Mouse (Mus musculus): ENCODE data around the gene Steap2.

Gene Steap2

DNA sequence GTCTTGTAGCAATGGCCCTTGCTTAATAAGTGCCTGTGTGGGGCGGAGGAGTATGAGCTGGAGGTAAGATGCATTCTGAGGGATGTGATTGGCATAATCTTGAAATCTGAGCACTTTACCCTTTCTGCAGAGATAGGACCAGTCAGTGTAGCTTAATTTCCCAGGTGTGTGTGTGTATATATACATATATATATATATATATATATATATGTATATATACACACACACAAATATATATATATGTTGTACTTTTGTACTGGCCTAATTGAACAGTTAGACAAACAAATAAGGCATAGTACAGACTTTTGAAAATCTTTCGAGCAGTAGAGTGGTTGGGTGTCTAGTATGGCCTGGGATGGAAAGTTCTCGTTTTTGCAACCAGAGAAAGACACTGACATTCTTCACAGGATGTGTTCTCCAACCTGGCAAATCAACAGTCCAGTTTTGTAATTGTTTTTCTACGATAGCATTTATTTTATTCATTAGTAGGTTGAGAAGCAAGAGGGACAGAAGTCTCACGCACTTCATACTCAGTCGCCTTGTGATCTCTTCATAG lies 29.9 kb downstream of the Steap2 start:
- DNase-seq, result no peak

DNA sequence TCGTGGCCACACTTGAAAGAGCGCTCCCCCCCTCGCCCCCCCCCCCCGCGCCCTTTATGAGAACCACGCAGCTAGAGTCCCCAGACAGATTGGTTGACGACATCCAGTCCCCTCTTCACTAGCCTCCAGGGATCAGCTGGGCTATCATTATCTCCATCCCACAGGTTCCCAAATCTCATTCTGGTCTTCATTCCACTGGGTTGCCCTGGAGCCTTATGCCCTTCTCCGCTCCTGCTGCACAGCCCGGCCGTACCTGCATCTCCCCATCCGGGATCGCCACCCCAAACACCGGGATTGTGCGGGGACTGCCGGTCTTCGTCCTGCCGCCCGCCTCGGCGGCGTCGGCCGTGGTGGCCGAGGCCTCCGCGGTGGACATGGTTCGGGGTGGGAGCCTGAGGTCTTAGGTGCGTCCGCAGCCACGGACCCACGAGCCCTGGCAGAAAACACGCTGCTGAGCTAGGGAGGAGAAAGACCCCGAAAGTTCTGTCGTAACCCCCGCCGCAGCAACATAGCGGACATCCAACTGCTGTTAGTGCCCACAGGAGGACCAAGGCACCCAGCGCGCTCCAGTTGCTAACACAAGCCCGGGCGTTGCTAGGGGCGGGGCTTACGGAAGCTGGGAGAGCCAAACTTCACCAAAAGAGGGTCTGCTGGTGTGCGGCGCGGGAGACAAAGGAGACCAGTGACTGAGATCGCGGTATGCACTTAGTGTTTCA lies 30.6 kb downstream of the Steap2 start, which contains the start of gene Cfap69:
Cfap69 (minus strand) TSS at position 585 of the 716 bp plus-strand sequence.
- peak; percentile 87 for DNase-seq

DNA sequence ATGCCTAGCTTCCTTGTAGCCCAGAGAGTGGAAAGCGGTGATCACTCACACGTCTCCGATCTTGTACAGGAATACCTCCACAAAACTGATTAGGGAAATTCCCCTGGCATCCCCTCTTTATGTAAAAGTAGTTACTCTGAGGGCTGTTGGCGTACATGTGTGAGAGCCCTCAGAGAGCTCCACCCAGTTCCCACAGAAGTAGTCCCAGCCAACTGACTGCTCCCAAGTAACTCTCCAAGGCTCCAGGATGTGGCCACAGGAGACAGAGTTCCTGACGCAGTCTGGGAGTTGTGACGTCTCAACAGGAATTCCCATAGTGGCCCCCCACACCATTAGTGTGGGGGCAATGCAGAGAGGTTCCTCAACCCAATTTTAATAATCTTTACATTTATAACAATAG lies 31.3 kb downstream of the Steap2 start:
- DNase-seq, result no peak

DNA sequence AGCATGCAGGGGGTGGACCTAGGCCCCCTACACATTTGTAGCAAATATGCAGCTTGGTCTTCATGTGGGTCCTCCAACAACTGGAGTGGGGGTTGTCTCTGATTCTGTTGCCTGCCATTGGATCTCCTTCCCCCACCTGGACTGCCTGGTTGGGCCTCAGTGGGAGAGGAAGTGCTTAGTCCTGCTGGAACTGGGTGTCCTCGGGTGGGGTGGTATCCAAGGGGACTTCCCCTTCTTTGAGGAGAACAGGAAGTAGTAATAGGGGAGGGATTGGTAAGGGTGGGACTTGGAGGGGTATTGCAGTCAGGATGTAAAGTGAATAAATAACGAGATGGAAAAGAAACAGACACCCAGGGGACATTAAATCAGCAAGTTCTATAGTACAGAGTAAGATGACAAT lies 35.7 kb downstream of the Steap2 start:
- no peak for DNase-seq

DNA sequence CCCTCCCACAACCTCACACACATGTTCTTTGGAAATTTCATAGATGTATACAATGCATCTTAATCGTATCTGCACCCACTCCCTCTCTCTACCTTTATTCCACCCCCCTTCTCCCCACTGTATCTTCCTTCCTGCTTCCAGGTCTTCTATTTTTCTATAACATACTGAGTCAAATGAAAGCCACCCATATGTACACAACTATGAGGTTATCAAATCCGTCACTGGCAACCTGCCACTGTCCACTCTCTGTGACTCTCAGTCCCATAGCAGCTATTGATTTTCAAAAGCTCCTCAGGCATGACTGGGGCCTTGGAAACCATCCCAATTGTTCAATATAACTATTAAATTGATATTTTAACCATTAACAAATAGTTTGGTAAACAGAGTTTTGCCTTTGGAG lies 36.4 kb downstream of the Steap2 start:
- DNase-seq, result no peak

DNA sequence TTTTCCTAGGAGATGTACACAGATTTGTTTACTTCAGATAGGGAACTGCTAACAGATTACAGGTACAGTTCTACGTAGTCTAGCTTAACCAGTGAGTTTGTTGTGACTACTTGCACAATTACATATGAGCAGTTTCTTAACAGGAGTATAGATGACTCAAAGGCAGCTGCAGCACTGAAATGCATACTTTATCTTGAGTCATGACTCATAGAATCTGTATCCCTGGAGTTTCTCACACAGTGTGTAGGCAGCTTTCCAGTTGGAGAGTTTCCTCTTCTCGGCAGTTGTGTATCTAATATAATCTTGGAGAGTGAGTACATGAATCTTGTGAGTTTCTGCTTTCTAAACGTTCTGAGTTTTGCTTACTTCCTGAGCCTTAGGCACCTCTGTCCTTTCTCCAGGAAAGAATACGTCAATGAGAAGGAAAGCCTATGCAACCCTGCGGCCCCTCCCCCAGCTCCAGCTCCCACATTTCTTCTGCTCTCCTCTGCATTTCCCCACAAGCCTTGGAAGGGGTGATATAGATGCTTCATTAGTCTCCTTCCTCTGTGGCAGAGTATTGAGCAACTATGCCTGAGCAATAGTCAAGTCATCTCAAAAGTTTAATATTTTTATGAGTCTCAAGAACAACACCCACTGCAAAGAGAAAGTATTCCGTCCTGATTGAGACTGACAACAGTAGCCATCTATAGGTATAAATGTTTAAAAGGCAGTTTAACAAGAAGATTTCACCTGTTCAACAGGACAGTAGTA lies 45.4 kb downstream of the Steap2 start:
- no peak for DNase-seq

DNA sequence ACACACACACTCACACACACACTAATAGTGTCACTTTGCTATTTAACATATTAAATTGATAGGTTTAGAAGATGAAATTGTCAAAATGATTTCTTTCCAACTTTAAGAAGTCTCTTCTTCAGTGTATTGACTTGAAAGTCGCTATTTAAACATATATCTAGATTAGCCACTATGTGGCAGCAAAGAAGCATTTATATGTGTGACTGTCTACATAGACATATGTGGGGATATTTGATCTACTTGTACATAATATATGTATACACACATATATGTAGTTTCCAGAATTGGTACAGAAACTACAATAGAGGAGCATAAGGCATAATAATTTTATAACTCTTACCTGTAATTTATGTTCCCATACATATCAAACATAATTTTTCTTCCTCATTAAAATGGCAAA lies 48.2 kb downstream of the Steap2 start:
- no peak for DNase-seq

DNA sequence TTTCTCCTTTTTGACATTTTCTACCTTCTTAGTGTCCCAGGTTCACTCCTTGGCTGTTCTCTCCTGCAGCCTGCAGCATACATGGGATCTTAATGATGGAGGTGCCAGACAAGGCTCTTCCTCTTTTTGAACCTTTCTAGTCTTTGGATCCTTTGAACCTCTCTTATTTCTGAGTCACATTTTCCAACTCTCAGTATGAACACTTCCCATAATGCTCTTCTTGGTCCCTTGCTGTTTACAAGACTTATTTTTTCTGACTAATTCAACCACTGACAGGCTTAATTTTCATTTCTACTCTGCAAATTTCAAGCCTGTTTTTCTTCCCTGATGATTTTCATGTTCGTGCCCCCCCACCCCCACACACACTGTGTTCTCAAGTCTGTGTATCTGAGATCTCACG lies 55.9 kb downstream of the Steap2 start:
- DNase-seq, result no peak

DNA sequence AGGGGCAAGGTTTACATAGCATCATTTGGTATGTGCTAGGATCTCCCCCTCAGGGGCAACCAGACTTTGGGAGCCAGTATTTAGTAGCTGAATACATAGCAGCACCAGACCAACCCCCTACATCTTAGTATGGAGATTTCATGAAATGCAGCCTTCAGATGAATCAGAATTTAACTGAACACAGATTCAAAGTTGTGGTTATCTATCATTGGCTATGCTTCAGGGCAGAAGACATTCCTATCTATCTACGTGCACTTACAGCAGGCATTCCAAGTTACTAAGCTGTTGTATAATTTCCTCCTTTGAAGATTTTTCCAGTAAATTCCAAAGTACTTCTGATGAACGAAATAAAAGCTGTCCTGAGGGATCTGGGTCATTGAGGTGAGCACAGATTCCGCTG lies 68.9 kb downstream of the Steap2 start:
- DNase-seq, result no peak

DNA sequence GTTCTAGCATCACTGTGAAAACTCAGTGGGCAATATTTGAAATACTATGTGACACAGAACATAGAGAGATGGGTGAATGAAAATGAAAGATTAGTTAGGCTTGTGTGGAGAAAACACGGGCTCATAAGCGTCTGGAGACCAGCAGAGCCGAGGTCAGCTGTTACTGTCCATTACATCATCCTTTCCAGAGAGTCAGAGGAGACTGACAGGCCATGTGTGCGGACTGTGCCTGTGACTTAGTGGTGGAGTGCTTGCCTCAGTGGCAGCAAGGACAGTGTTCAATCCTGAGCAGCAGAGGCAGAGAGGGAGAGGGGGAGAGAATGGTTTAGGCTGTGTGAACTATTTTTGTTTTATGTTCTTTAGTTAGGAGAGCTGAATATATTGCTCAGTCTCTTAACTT lies 76.0 kb downstream of the Steap2 start:
- DNase-seq, result no peak
